Mouse (Mus musculus): ENCODE measurements around the gene Rapsn. TPM values are rescaled to one million over a fixed set of nuclear protein-coding genes. Genes with fewer than 3 reads are reported as not detected.

Gene Rapsn
- total and polyA plus RNA-seq, 3 experiments, result 0.10 TPM; not detected in 2

DNA sequence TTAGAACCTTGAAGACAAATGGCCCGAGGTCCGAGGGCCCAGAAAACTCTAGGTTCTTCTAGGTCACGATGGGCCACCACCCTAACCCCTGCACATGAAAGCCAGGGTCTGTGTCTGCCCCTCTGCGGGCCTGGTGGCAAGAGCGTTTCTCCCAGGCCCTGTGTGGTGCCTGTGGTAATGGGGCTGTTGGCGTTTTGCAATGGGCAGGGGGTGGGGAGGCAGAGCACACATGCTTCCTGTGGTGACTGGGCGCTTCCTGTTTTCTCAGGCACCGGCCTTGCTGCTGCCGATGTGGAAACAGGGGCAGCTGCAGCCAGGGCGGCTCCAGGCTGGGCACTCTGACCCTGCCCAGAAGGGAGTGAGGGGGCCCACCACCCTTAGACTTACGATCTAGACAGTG is 47.4 kb downstream of the Rapsn start (continued):
- TF ChIP-seq ELF1 (IDR thresholded peaks at IDR 0.05; ENCODE audit: low read depth, low read length), result peak; percentile 74
- TF ChIP-seq RAD21 (IDR thresholded peaks at IDR 0.05; ENCODE audit: low read depth, low read length), result no peak
- peak; percentile 28; the same call in 1 of the 2 replicates for TF ChIP-seq USF1 (IDR thresholded peaks at IDR 0.05; ENCODE audit: low read depth, low read length)
- TF ChIP-seq MXI1 (IDR thresholded peaks at IDR 0.05; ENCODE audit: low read depth, low read length), result peak; percentile 83
- 0 out of 2 replicates have a peak, but pooled peaks have one; percentile 42 for TF ChIP-seq JUND (IDR thresholded peaks at IDR 0.05; ENCODE audit: low read depth, low read length)
- TF ChIP-seq POLR2A (IDR thresholded peaks at IDR 0.05; ENCODE audit: control insufficient read depth in 1 of 2, insufficient read depth in 1 of 2, low read depth in 1 of 2, low read length in 2 of 2, poor library complexity in 1 of 2), result peak; percentile 66; a peak in 3 of 4 replicates
- TF ChIP-seq UBTF (IDR thresholded peaks at IDR 0.05; ENCODE audit: borderline replicate concordance, insufficient read depth, low read depth, low read length), result no peak
- no peak; the same call in 1 of the 2 replicates for TF ChIP-seq ZKSCAN1 (IDR thresholded peaks at IDR 0.05; ENCODE audit: low read depth, low read length)
- no peak for TF ChIP-seq ZNF384 (IDR thresholded peaks at IDR 0.05; ENCODE audit: low read depth, low read length)
- 0 out of 2 replicates have a peak, but pooled peaks have one; percentile 19 for TF ChIP-seq TAL1 (IDR thresholded peaks at IDR 0.05; ENCODE audit: low read length)
- no peak for TF ChIP-seq CTCF (IDR thresholded peaks at IDR 0.05 in 2 of 3, conservative IDR thresholded peaks at IDR 0.05 in 1 of 3; ENCODE audit: control insufficient read depth in 1 of 3, insufficient read depth in 1 of 3, low read depth in 2 of 3, low read length in 3 of 3, poor library complexity in 1 of 3, severe bottlenecking in 1 of 3)
- TF ChIP-seq NELFE (IDR thresholded peaks at IDR 0.05; ENCODE audit: low read depth, low read length), result peak; percentile 71
- no peak for TF ChIP-seq CHD1 (IDR thresholded peaks at IDR 0.05; ENCODE audit: low read depth, low read length)
- TF ChIP-seq POLR2AphosphoS5 (IDR thresholded peaks at IDR 0.05; ENCODE audit: borderline replicate concordance, low read depth, low read length), result peak; percentile 94; the same call in 1 of the 2 replicates
- TF ChIP-seq EP300 (IDR thresholded peaks at IDR 0.05; ENCODE audit: low read depth in 1 of 2, low read length in 2 of 2), result peak; percentile 40 to 53; a peak in 3 of 4 replicates
- TF ChIP-seq ZC3H11A (IDR thresholded peaks at IDR 0.05; ENCODE audit: low read depth, low read length), result no peak

DNA sequence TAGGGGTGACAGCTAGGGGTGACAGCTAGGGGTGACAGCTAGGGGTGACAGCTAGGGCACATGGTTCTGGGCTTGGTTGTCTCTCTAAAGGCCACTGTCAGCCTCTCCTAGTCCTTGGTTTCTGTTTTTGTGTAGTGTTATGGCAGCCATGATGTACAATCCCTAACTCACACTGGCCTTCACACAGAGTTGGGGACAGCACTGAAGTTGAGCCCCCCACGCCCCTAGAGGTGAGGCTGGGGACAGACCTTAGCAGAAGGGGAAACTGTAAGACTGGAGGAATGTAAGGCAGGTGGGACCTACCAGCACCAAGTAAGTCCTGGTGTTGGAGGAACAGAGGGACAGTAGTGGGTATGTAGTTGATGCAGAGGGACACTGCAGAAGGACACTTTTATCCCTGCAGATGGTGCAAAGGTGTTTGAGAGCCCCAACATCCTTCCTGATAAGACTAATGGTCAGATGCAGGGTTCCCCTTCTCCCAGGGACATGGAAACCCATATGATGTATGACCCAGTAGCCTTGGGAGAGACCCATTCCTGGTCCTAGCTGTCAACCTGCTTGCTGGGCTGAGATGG is 48.0 kb downstream of the Rapsn start:
- Histone ChIP-seq H3K9ac (ENCODE audit: control insufficient read depth, low read depth, low read length, poor library complexity, severe bottlenecking) (peak overlapping the region; percentile 63), H3K27ac (ENCODE audit: control insufficient read depth, low read depth, low read length) (peak overlapping the region; percentile 63), H3K9me3 (replicated peaks; ENCODE audit: insufficient read depth, low read length) (no peaks in the 10 kb centered on the region), H3K4me1 (ENCODE audit: control insufficient read depth in 1 of 2, insufficient read depth in 2 of 2, low read length in 2 of 2) (peaks cover 5 to 30% of the 10 kb centered on the region in 2 experiments), H3K79me2 (ENCODE audit: control insufficient read depth, insufficient read depth, low read length, poor library complexity) (peaks cover 1% of the 10 kb centered on the region; the same call in 1 of the 2 replicates), H3K27me3 (ENCODE audit: control insufficient read depth in 1 of 2, insufficient read depth in 2 of 2, low read length in 2 of 2) (no peaks in the 10 kb centered on the region), H3K4me3 (ENCODE audit: control insufficient read depth in 1 of 2, insufficient read depth in 1 of 2, low read depth in 2 of 2, low read length in 2 of 2) (peak overlapping the region in 1 of 2 experiments; percentile 35; a peak in 2 of 4 replicates), H3K36me3 (ENCODE audit: control insufficient read depth in 1 of 2, insufficient read depth in 2 of 2, low read length in 2 of 2) (peaks cover 0 to 23% of the 10 kb centered on the region in 2 experiments; a peak in 2 of 4 replicates)
- TF ChIP-seq POLR2AphosphoS5 (IDR thresholded peaks at IDR 0.05; ENCODE audit: borderline replicate concordance, low read depth, low read length), result peak; percentile 98; the same call in 1 of the 2 replicates
- TF ChIP-seq EP300 (IDR thresholded peaks at IDR 0.05; ENCODE audit: low read depth in 1 of 2, low read length in 2 of 2), result no peak
- DNase-seq (ENCODE audit: low read depth, low spot score), result peak; percentile 60

All from MEL (cell line).